Mouse (Mus musculus) G1E (cell line): ENCODE measurements around the gene Nbas.

ENCODE experiments used
- GATA1 ChIP-seq: IDR thresholded peaks from 2 replicates; pipeline ENCODE4 v1.6.1; 2012; ENCODE audit warnings: borderline replicate concordance, low read length, inconsistent platforms, mixed read lengths
- TAL1 ChIP-seq: conservative IDR thresholded peaks from 2 replicates; pipeline ENCODE4 v1.6.1; 2012; ENCODE audit warnings: low read depth, low read length, inconsistent platforms, mixed read lengths

DNA sequence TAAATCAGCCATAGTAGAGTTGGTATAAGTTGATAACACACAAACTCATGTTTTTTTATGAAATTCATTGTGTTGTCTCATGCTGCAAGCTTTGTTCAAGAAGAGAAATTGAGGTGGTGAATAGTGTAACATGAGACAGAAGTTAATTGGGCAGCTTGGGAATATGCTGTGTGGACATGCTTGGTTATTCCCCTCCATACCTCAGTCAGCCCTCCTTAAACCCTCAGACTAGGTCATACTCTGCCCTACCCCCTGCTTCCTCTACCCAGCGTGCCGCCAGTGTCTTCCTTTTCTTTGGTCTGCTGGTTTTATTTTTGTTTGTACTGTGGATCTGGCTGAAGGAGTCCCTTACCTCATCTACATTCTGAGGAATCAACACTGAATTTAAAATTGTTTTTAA is 22.5 kb downstream of the Nbas start:
- no peak for TF ChIP-seq TAL1
- no peak for TF ChIP-seq GATA1
